Mouse (Mus musculus) stomach, embryonic 14.5 days (tissue): Measurements from ENCODE around the gene 2310030G06Rik. TPM values are rescaled to one million over a fixed set of nuclear protein-coding genes. Genes with fewer than 3 reads are reported as not detected.

ENCODE experiments used
- ATAC-seq: fragments of 200-750 bp; cut with Nextera tagmentation; 2 replicates; pipeline ENCODE4 v1.8.0; 2017; ENCODE audit warnings: low read depth, moderate TSS enrichment; ENCODE audit not compliant: insufficient number of reproducible peaks, insufficient read depth, low FRiP score
- H3K27ac ChIP-seq: fragments of 300-500 bp; sonication (generic); 2 replicates; pipeline ENCODE4 v1.5.1; 2014; ENCODE audit warnings: mild to moderate bottlenecking, low read length, moderate library complexity, mixed read lengths
- H3K27me3 ChIP-seq: fragments of 300-500 bp; sonication (generic); 2 replicates; pipeline ENCODE4 v1.6.1; 2014; ENCODE audit warnings: low read length, control low read depth, mixed read lengths; ENCODE audit not compliant: control insufficient read depth, insufficient read depth
- H3K36me3 ChIP-seq: fragments of 300-500 bp; sonication (generic); 2 replicates; pipeline ENCODE4 v1.6.1; 2014; ENCODE audit warnings: mild to moderate bottlenecking, control low read depth, low read length, moderate library complexity, mixed read lengths; ENCODE audit not compliant: control insufficient read depth, insufficient read depth
- H3K4me1 ChIP-seq: fragments of 300-500 bp; sonication (generic); 2 replicates; pipeline ENCODE4 v1.6.1; 2014; ENCODE audit warnings: low read length, control low read depth, mixed read lengths; ENCODE audit not compliant: control insufficient read depth, insufficient read depth
- H3K4me2 ChIP-seq: fragments of 300-500 bp; sonication (generic); replicated peaks from 2 replicates; pipeline ENCODE4 v1.6.1; 2014; ENCODE audit warnings: low read depth, low read length, control low read depth
- H3K4me3 ChIP-seq: fragments of 300-500 bp; sonication (generic); 2 replicates; pipeline ENCODE4 v1.5.1; 2014; ENCODE audit warnings: low read depth, low read length, control low read depth
- H3K9ac ChIP-seq: fragments of 300-500 bp; sonication (generic); replicated peaks from 2 replicates; pipeline ENCODE4 v1.6.1; 2014; ENCODE audit warnings: low read depth, mild to moderate bottlenecking, control low read depth, low read length, moderate library complexity, mixed read lengths
- H3K9me3 ChIP-seq: fragments of 300-500 bp; sonication (generic); 2 replicates; pipeline ENCODE4 v1.6.1; 2016; ENCODE audit warnings: low read depth, low read length, control low read depth; ENCODE audit not compliant: control insufficient read depth
- WGBS: fragments of 180-500 bp; shearing (Covaris S2); extraction: QIAGEN DNeasy Blood & Tissue Kit; methylation state at CpG from one replicate; pipeline ENCODE4 v1.1.7; 2014; 5-methylcytosine and 5-hydroxymethylcytosine counted together
- polyA plus RNA-seq: library from polyadenylated mRNA; unstranded; fragments of >200 nt; fragmentation: Nextera tagmentation; extraction: Ambion mirVana; gene quantifications from 2 replicates; pipeline ENCODE4 v1.2.1, GENCODE M21; 2014

Gene 2310030G06Rik
- polyA plus RNA-seq, 1 experiment from 2014 or later = 13.0 TPM

DNA sequence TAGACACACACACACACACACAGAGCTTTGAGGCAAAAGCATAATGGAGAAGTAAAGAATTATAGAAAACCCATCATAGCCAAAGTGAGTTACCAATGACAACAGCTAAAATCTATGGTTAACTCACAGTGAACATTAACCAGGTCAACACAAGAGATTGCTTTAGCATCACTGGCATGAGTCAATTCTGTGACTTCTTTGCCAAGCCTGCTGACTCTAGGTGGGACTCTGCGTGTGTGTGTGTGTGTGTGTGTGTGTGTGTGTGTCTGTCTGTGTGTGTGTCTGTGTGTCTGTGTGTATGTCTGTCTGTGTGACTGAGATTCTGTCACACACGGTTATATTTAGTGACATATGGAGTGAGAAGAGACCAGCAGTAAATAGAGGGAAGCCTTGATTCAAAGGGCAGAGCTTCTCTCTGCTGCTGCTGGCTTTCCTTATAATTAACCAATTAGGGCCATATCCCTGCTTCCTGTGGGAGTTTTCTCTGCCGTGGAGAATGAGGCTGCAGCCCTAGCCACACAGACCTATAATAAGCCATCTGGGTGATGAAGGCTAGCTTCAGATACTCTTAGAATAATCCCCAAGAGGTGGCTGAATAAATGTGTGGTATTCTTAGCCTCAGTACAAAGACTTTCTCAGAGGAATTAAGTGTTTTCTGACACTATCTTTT lies 21.5 kb downstream of the 2310030G06Rik start:
- 54% methylated on average over 3 of the region's 3 CpGs for WGBS
- no peak overlapping the region for H3K4me3 ChIP-seq
- no peaks in the 10 kb centered on the region for H3K27me3 ChIP-seq
- H3K27ac ChIP-seq = no peak overlapping the region
- ATAC-seq = no peak
- no peak overlapping the region for H3K4me2 ChIP-seq
- H3K4me1 ChIP-seq = peaks cover 11% of the 10 kb centered on the region; the same call in 1 of the 2 replicates
- H3K36me3 ChIP-seq = no peaks in the 10 kb centered on the region
- no peaks in the 10 kb centered on the region for H3K9me3 ChIP-seq
- H3K9ac ChIP-seq = no peak overlapping the region

DNA sequence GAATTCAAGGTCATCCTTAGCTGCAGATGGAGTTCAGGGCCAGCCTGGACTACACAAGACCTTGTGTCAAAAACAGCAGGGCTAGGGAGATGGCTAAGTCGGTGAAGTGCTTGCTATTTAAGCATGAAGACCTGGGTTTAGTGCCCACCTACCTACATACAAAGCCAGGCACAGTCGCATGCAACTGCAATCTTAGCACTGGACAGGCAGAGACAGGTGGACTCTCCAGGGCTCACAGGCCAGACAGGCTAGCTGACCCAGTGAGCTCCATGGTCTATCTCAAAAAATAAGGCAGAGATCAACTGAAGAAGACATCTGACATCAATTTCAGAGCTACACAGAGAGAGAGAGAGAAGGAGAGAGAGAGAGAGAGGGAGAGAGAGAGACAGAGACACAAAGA lies 22.2 kb downstream of the 2310030G06Rik start:
- Histone ChIP-seq H3K4me2 (no peak overlapping the region), H3K27me3 (no peaks in the 10 kb centered on the region), H3K4me3 (no peak overlapping the region), H3K27ac (no peak overlapping the region), H3K9ac (no peak overlapping the region), H3K36me3 (no peaks in the 10 kb centered on the region), H3K9me3 (no peaks in the 10 kb centered on the region), H3K4me1 (peaks cover 11% of the 10 kb centered on the region; the same call in 1 of the 2 replicates)
- WGBS = 78% methylated on average over 2 of the region's 2 CpGs
- no peak for ATAC-seq

DNA sequence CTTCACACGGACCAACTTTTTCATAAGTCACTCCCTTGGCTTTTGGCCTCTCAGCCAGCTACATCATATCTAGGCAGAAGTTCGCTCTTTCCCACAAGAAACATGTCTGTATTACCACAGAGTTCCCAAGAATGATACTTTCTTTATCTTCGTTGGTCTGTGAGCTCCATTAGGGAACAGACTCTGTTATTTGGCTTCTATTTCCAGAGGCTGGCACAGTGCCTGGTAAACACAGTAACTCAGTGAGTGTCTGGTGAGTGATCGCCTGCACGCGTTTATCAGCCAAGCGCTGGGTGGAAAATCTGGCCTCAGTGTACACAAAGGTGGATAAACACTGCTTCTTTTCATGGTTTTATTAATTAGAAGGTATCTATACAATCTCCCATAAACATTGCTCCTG lies 22.9 kb downstream of the 2310030G06Rik start:
- H3K9me3 ChIP-seq = no peaks in the 10 kb centered on the region
- H3K4me2 ChIP-seq = no peak overlapping the region
- WGBS = 33% methylated on average over 7 of the region's 7 CpGs
- H3K9ac ChIP-seq = no peak overlapping the region
- ATAC-seq = no peak
- no peaks in the 10 kb centered on the region for H3K36me3 ChIP-seq
- no peak overlapping the region for H3K4me3 ChIP-seq
- H3K27me3 ChIP-seq = no peaks in the 10 kb centered on the region
- peak overlapping the region; percentile 48; the same call in 1 of the 2 replicates for H3K27ac ChIP-seq
- H3K4me1 ChIP-seq = peaks cover 11% of the 10 kb centered on the region; the same call in 1 of the 2 replicates

DNA sequence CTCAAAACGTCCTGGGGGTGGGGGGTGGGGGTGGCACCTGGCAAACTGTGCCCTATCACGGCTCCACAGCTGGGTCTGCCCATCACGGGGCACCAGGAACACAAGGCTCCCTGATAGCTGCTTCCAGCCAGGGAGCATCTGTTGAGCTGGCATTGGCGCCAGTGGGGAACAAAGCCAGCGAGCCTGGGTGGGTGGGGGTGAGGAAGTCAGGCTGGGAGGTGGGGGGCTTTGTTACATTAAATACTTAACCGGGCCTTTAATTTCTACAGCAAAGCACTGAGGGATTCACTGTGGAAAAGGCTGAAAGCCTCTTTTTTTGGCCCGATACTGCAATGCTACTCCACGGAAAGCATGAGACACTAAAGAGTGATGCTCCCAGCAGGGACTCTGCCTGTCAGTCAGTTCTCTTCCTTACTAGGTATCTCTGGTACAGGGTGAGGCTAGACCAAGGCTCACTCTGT lies 23.9 kb downstream of the 2310030G06Rik start:
- H3K4me2 ChIP-seq = no peak overlapping the region
- H3K9ac ChIP-seq = no peak overlapping the region
- no peaks in the 10 kb centered on the region for H3K9me3 ChIP-seq
- ATAC-seq = no peak
- WGBS = 52% methylated on average over 8 of the region's 8 CpGs
- H3K4me1 ChIP-seq = peaks cover 11% of the 10 kb centered on the region; the same call in 1 of the 2 replicates
- no peak overlapping the region for H3K4me3 ChIP-seq
- no peaks in the 10 kb centered on the region for H3K27me3 ChIP-seq
- no peaks in the 10 kb centered on the region for H3K36me3 ChIP-seq
- H3K27ac ChIP-seq = no peak overlapping the region

DNA sequence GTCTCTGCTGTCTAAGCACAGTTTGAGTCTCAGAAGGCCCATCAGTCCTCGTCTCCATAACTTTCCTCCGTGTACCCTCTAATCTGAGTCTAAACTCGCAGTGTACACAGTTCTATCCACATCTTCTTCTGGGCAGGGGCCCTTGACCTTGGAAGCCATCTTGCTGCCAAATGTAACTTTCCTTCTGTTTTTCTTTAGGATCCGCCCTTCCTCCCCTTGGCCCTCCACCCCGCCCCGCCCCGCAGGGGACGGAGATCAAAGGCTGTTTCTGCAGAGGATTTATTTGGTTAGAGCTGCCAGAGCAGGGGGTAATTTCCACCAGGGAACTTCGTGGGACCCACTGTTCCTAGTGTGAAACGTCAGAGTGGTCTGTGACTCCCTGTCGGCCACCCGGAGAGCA lies 25.3 kb downstream of the 2310030G06Rik start:
- Histone ChIP-seq H3K36me3 (no peaks in the 10 kb centered on the region), H3K4me1 (peaks cover 11% of the 10 kb centered on the region; the same call in 1 of the 2 replicates), H3K4me2 (no peak overlapping the region), H3K27ac (no peak overlapping the region), H3K4me3 (no peak overlapping the region), H3K27me3 (no peaks in the 10 kb centered on the region), H3K9ac (no peak overlapping the region), H3K9me3 (no peaks in the 10 kb centered on the region)
- 26% methylated on average over 12 of the region's 12 CpGs for WGBS
- no peak for ATAC-seq

DNA sequence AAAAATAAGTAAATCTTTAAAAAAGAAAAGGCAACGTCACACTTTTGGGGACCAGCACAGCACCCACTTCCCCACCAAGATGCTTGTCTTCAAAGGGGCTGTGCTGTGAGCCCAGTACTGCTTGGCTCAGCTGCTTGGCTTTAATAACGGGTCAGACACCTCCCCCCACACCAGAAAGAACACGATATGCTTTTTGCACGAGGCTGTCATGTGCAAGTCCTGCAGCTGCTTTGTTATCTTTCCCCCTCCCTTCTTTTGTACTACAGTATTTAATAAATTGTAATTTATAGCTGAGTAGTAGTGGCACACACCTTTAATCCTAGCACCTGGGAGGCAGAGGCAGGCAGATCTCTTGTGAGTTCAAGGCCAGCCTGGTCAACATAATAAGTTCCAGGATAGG lies 27.5 kb downstream of the 2310030G06Rik start:
- 73% methylated on average over 4 of the region's 4 CpGs for WGBS
- H3K9ac ChIP-seq = no peak overlapping the region
- H3K4me2 ChIP-seq = no peak overlapping the region
- H3K4me1 ChIP-seq = peaks cover 11% of the 10 kb centered on the region; the same call in 1 of the 2 replicates
- no peak overlapping the region for H3K27ac ChIP-seq
- H3K36me3 ChIP-seq = no peaks in the 10 kb centered on the region
- H3K27me3 ChIP-seq = no peaks in the 10 kb centered on the region
- no peak overlapping the region for H3K4me3 ChIP-seq
- no peaks in the 10 kb centered on the region for H3K9me3 ChIP-seq
- no peak for ATAC-seq

DNA sequence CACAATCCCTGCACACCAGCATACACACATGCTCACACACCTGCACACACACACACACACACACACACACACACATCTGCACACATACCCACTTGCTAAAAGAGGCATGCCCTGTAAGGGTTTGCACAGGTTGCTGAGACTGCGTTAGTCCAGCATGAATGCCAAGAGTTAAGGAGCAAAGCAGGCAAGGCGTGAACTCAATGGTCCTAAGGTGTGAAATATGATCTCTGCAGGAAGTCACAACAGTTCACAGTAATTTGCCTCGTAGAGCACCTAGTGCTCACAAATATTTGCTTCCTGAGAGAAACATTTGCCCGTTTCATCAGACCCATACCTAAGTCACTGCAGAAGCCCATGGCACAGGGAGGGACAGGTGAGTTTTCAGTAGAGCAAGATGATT lies 32.1 kb downstream of the 2310030G06Rik start:
- Histone ChIP-seq H3K9me3 (no peaks in the 10 kb centered on the region), H3K4me1 (no peaks in the 10 kb centered on the region), H3K9ac (no peak overlapping the region), H3K4me3 (no peak overlapping the region), H3K4me2 (no peak overlapping the region), H3K27me3 (no peaks in the 10 kb centered on the region), H3K36me3 (no peaks in the 10 kb centered on the region), H3K27ac (no peak overlapping the region)
- WGBS = 41% methylated on average over 4 of the region's 4 CpGs
- no peak for ATAC-seq

DNA sequence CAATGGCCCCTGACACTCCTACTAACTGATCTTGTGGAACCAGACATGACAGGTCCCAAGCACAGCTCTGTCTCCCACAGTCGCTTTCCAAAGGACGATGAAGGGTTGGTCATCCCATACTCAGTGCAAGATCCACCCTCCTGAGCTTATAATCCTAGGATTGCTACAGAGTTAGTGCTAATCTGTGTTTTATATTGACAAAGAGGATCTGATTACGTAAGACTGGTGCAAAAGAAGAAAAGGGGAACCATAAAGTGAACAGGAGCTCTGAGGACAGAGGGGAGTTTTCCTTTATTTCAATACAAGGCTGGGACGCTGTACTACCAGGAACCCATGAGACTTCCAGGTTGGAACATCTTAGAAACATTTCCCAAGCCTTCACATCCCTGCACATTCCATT lies 35.0 kb downstream of the 2310030G06Rik start:
- no peak for ATAC-seq
- Histone ChIP-seq H3K27me3 (no peaks in the 10 kb centered on the region), H3K4me3 (no peak overlapping the region), H3K36me3 (no peaks in the 10 kb centered on the region), H3K4me1 (no peaks in the 10 kb centered on the region), H3K9ac (no peak overlapping the region), H3K27ac (no peak overlapping the region), H3K9me3 (no peaks in the 10 kb centered on the region), H3K4me2 (no peak overlapping the region)
- WGBS = 83% methylated on average over 4 of the region's 4 CpGs

DNA sequence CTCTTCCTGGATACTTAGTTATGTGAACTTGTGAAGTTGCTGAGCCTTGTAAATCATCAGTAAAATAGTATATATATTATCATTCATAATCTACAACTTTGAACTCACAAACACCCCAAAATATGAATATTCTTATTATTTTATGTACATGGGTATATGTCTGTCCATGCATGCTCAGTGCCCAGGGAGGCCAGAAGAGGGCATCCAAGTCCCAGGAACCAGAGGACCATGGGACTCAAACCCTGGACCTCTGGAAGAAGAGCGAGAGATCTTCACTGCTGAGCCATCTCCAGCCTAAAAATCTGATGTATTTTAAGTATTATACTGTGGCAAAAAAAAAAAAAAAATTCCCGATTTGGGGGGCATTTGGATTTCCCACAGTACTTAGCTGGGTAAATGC lies 37.2 kb downstream of the 2310030G06Rik start:
- H3K27ac ChIP-seq = no peak overlapping the region

More for the DNA sequence above, 37.2 kb downstream of the 2310030G06Rik start:
- H3K9ac ChIP-seq = no peak overlapping the region
- no peaks in the 10 kb centered on the region for H3K4me1 ChIP-seq
- ATAC-seq = no peak
- no peak overlapping the region for H3K4me2 ChIP-seq
- no peak overlapping the region for H3K4me3 ChIP-seq
- 30% methylated on average over 2 of the region's 2 CpGs for WGBS
- H3K36me3 ChIP-seq = no peaks in the 10 kb centered on the region
- no peaks in the 10 kb centered on the region for H3K9me3 ChIP-seq
- H3K27me3 ChIP-seq = no peaks in the 10 kb centered on the region
